In genomic region chr8:82387614-82388013, GRCm38 (mm10) we compare ENCODE assay signal across 16 mouse cellular contexts. TPM values are rescaled to one million over a fixed set of nuclear protein-coding genes. Genes with fewer than 3 reads are reported as not detected.
DNase-seq lines count a peak whose midpoint lies in the region; ATAC-seq and TF ChIP-seq lines count a peak whose summit lies in the region.
"Had no signal": no experiment of that assay in that cellular context is flagged by ENCODE, and none has a peak within 500 bp of the region (broad histone marks: within the 10 kb centered on the region; RNA-seq: fewer than 3 reads in every experiment).

No protein-coding gene starts in this region.

- H3K4me3 ChIP-seq in heart, embryonic 11.5 days (ENCODE audit: low read depth, low read length) = no peak overlapping the region
- no peak overlapping the region for H3K4me3 ChIP-seq in lung, postnatal 0 days (ENCODE audit: low read depth, low read length)
- H3K4me3 ChIP-seq in liver, embryonic 12.5 days = no peak overlapping the region
- H3K4me3 ChIP-seq: forebrain, embryonic 15.5 days; limb, embryonic 12.5 days; midbrain, embryonic 10.5 days; neural tube, embryonic 13.5 days had no signal

- no peak for DNase-seq in heart, adult 11 months
- DNase-seq in lung, postnatal 0 days (ENCODE audit: low spot score) = peak; percentile 55
- no peak for DNase-seq in lung, postnatal 4 days
- DNase-seq in testis, postnatal 10 days (ENCODE audit: low spot score) = no peak
- no peak for DNase-seq in cerebellum, adult 11 months
- DNase-seq: cerebellum, adult 8-10 months; right cerebral cortex, postnatal 25 days; thymus, postnatal 4 days had no signal

- H3K9ac ChIP-seq in heart, embryonic 11.5 days (ENCODE audit: low read depth, low read length) = no peak overlapping the region
- no peak overlapping the region for H3K9ac ChIP-seq in lung, postnatal 0 days (replicated peaks; ENCODE audit: low read depth)
- no peak overlapping the region for H3K9ac ChIP-seq in liver, embryonic 12.5 days
- H3K9ac ChIP-seq: forebrain, embryonic 15.5 days; limb, embryonic 12.5 days; neural tube, embryonic 13.5 days had no signal

- TF ChIP-seq EP300 in lung, postnatal 0 days (IDR thresholded peaks at IDR 0.05) = peak; percentile 97

- WGBS in heart, embryonic 11.5 days (ENCODE audit: insufficient replicate concordance) = 4% methylated on average over 1 of the region's 1 CpGs
- 8% methylated on average over 1 of the region's 1 CpGs for WGBS in lung, postnatal 0 days
- 18% methylated on average over 1 of the region's 1 CpGs for WGBS in liver, embryonic 12.5 days (ENCODE audit: insufficient replicate concordance)

- no peaks in the 10 kb centered on the region for H3K9me3 ChIP-seq in heart, embryonic 11.5 days (replicated peaks; ENCODE audit: control insufficient read depth, low read length)
- H3K9me3 ChIP-seq in lung, postnatal 0 days (ENCODE audit: low read length) = no peaks in the 10 kb centered on the region
- H3K9me3 ChIP-seq in liver, embryonic 12.5 days (replicated peaks) = no peaks in the 10 kb centered on the region
- H3K9me3 ChIP-seq: forebrain, embryonic 15.5 days; limb, embryonic 12.5 days; midbrain, embryonic 10.5 days; neural tube, embryonic 13.5 days had no signal

- no peaks in the 10 kb centered on the region for H3K27me3 ChIP-seq in heart, embryonic 11.5 days (ENCODE audit: control insufficient read depth, insufficient read depth, low read length)
- no peaks in the 10 kb centered on the region for H3K27me3 ChIP-seq in lung, postnatal 0 days (replicated peaks; ENCODE audit: insufficient read depth, low read length)
- no peaks in the 10 kb centered on the region for H3K27me3 ChIP-seq in liver, embryonic 12.5 days (replicated peaks)
- H3K27me3 ChIP-seq: forebrain, embryonic 15.5 days; limb, embryonic 12.5 days; neural tube, embryonic 13.5 days had no signal

- TF ChIP-seq CTCF in lung, postnatal 0 days (IDR thresholded peaks at IDR 0.05) = no peak

- peaks cover 34% of the 10 kb centered on the region for H3K4me1 ChIP-seq in heart, embryonic 11.5 days (ENCODE audit: control insufficient read depth, insufficient read depth, low read length)
- H3K4me1 ChIP-seq in lung, postnatal 0 days (ENCODE audit: insufficient read depth, low read depth, low read length) = 0 out of 2 replicates have a peak, but pooled peaks cover 5% of the 10 kb centered on the region
- H3K4me1 ChIP-seq in liver, embryonic 12.5 days = peaks cover 24% of the 10 kb centered on the region
- H3K4me1 ChIP-seq: limb, embryonic 12.5 days; midbrain, embryonic 10.5 days had no signal

- no peak for ATAC-seq in heart, embryonic 11.5 days (replicated peaks; ENCODE audit: insufficient number of reproducible peaks, low FRiP score, low TSS enrichment)
- peak; percentile 55 for ATAC-seq in lung, postnatal 0 days
- peak; percentile 76 for ATAC-seq in liver, embryonic 12.5 days
- peak; percentile 89 for ATAC-seq in megakaryocyte-erythroid progenitor cell, adult 5-6 weeks (replicated peaks; ENCODE audit: low FRiP score, low TSS enrichment, poor library complexity, severe bottlenecking)
- ATAC-seq: forebrain, embryonic 15.5 days; inflammation-experienced regulatory T-cells, adult 6 months had no signal

- peak overlapping the region; percentile 59; the same call in 1 of the 2 replicates for H3K27ac ChIP-seq in heart, embryonic 11.5 days (ENCODE audit: low read depth, low read length)
- no peak overlapping the region for H3K27ac ChIP-seq in lung, postnatal 0 days (ENCODE audit: low read length)
- H3K27ac ChIP-seq in liver, embryonic 12.5 days = peak overlapping the region; percentile 17; the same call in 1 of the 2 replicates
- H3K27ac ChIP-seq: forebrain, embryonic 15.5 days; limb, embryonic 12.5 days; midbrain, embryonic 10.5 days; neural tube, embryonic 13.5 days had no signal

- no peaks in the 10 kb centered on the region; the same call in 1 of the 2 replicates for H3K36me3 ChIP-seq in heart, embryonic 11.5 days (ENCODE audit: control insufficient read depth, insufficient read depth, low read length)
- no peaks in the 10 kb centered on the region for H3K36me3 ChIP-seq in lung, postnatal 0 days (ENCODE audit: insufficient read depth, low read length)
- no peaks in the 10 kb centered on the region for H3K36me3 ChIP-seq in liver, embryonic 12.5 days
- H3K36me3 ChIP-seq: forebrain, embryonic 15.5 days; limb, embryonic 12.5 days; midbrain, embryonic 10.5 days; neural tube, embryonic 13.5 days had no signal

- H3K4me2 ChIP-seq in heart, embryonic 11.5 days = no peak overlapping the region
- no peak overlapping the region for H3K4me2 ChIP-seq in lung, postnatal 0 days (replicated peaks; ENCODE audit: low read depth, low read length)
- H3K4me2 ChIP-seq in liver, embryonic 12.5 days = no peak overlapping the region
- H3K4me2 ChIP-seq: forebrain, embryonic 15.5 days; limb, embryonic 12.5 days; neural tube, embryonic 13.5 days had no signal

RNA-seq across cellular contexts. Expression of gene Il15, which starts 15.4 kb away (rescaled TPM):
- 24.6 and 27.6 TPM in 2 replicates for polyA plus RNA-seq in heart, embryonic 11.5 days (2014; fragmentation: Nextera tagmentation; extraction: Ambion mirVana)
- 10.2 and 12.4 TPM in 2 replicates for polyA plus RNA-seq in lung, postnatal 0 days (2015; fragmentation: Nextera tagmentation; extraction: Ambion mirVana)
- 3.6 and 3.8 TPM in 2 replicates for polyA plus RNA-seq in liver, embryonic 12.5 days (2016; fragmentation: Nextera tagmentation; extraction: Ambion mirVana)
- 0.96 TPM in 1 of 2 replicates, not detected in the other for total RNA-seq in megakaryocyte-erythroid progenitor cell, adult 5-6 weeks (2014; fragmentation: Nextera tagmentation)
- total RNA-seq in megakaryocyte-erythroid progenitor cell, adult 5-6 weeks (2017) = 0.38 and 7.1 TPM in 2 replicates
